Mouse (Mus musculus): ENCODE measurements around the gene Chl1.

GRCm38 (mm10) chr6:103615924-103616602 lies 105.7 kb downstream of the Chl1 start:
- TF ChIP-seq POLR2A (IDR thresholded peaks at IDR 0.05; ENCODE audit: extremely low read depth, insufficient read depth, low read length) (no peak), CTCF (IDR thresholded peaks at IDR 0.05; ENCODE audit: extremely low read depth, insufficient read depth, low read length) (no peak)
